Mouse (Mus musculus): Measurements from ENCODE around the gene Terb1. TPM values are rescaled to one million over a fixed set of nuclear protein-coding genes. Genes with fewer than 3 reads are reported as not detected.

The Terb1 gene
- polyA plus RNA-seq, 1 experiment: not detected

DNA sequence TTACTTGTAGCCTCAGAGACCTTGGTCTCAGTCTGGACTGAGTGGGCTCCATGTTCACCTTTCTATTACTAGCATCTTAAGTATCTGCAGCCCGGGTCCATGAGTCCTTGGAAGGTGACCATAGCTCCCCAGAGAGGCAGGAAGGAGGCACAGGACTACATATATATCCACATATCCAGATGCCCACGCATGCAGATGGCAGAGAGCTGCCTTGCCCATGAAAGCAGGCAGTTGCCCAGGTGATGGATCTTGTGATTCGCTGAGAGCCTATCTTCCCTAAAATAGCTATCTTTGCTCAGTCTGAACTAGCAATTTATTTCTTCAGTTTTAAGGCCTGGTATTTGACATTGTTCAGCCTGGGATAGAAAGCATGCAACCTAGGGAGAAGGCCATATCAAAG lies 98.2 kb downstream of the Terb1 start:
- H3K4me3 ChIP-seq (ENCODE audit: insufficient read depth, low read depth, low read length): no peak overlapping the region
- no peak overlapping the region for H3K27ac ChIP-seq (replicated peaks; ENCODE audit: low read depth, low read length)
- peaks cover 3% of the 10 kb centered on the region; the same call in 1 of the 2 replicates for H3K4me1 ChIP-seq (ENCODE audit: control insufficient read depth, insufficient read depth, insufficient read length, low read length)

DNA sequence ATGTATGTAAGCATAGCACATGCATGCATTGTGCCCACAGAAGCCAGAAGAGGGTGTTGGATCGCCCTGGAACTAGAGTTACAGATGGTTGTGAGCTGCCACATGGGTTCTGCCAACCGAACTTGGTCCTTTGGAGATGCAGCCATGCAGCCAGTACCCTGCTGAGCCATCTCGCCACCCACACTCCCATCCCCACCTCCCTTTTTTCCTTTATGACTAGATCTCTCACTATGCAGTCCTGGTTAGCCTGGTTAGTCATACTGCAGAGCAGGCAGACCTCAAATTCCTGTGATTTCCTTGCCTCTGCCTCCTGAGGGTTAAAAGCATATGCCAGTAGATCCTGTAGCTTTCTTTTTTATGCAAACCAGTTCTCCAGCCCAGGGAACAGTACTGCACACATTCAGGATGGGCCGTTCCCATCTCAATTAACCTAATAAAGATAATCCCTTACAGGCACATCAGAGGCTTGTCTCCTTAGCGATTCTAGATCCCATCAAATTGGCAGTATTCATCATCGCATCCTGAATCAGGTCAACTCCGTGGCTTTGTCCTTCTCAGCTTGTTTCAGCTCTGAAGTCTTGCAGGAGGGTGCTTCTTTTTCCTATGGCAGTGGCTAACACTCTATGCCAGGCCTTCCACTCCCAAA lies 99.0 kb downstream of the Terb1 start:
- Histone ChIP-seq H3K27ac (replicated peaks; ENCODE audit: low read depth, low read length) (no peak overlapping the region), H3K4me1 (ENCODE audit: control insufficient read depth, insufficient read depth, insufficient read length, low read length) (peaks cover 3% of the 10 kb centered on the region; the same call in 1 of the 2 replicates), H3K4me3 (ENCODE audit: insufficient read depth, low read depth, low read length) (no peak overlapping the region)

DNA sequence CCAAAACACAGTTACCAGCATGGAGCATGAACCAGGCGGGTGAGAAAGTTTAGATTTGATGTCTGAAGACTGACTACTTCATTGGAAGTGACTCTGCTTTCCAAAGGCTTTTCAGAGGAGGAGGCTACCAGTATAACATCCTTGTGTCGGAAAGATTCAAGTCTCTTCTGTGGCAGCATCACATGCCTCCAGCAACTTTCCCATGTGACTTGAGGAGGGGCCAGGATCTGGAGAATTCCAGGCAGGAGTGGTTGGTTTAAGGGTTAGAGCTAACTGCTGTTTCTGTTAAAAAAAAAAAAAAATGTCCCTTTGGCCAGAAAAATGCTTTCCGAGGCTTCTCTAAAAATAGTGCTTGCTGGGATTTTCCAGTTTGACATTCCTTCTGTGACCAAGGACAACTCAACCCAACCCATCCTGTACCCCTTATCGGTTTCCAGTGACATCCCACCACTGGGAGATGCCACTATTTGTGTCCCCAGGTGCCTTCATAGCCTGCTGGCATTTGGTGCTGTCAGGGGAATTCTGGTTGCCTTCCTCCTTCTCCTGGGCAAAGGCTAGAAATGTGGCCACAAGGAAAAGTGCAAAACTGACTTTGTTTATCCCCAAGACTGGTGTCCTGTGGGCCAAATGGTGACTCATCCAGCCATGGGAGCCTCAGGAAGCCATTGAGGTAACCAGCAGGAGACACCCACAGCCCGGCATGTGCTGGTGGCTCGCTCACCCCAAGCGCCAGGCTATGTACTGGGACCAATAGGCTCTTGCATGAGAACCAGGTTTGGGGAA lies 101.2 kb downstream of the Terb1 start:
- Histone ChIP-seq H3K4me3 (ENCODE audit: insufficient read depth, low read depth, low read length) (no peak overlapping the region), H3K4me1 (ENCODE audit: control insufficient read depth, insufficient read depth, insufficient read length, low read length) (peaks cover 3% of the 10 kb centered on the region; the same call in 1 of the 2 replicates), H3K27ac (replicated peaks; ENCODE audit: low read depth, low read length) (no peak overlapping the region)

DNA sequence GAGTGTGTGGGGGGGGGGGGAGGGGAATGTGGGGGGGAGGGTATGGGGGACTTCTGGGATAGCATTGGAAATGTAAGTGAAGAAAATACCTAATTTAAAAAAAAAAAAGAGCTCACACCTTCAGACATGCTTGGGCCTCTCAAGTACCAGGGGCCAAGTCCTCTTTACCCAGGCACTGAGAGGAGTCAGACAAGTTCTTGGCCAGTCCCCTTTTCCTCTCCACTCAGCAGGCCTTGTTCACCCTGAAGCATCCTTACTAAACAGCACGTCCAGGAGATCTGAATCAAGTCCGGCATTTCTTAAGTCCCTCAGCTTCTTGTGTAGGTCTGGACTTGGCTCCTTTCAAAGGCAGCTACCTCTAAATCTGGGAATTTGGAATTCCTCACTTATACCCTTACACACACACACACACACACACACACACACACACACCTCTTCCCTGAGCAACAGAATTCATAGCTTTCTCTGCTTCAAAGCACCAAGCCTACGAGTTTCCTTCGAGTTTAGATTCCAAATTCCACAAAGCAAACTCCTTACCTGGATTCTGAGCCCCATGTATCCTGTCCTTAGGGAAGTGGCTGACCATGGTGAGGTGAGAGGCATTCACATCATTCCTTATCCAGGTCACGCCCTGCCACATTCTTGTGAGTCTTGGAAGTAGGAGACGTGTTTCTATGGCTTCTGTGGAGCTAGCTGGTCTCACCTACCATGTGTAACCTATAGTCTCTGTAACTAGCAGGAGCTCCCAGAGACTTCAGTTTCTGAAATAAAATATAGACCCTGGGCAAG lies 103.2 kb downstream of the Terb1 start:
- Histone ChIP-seq H3K4me3 (ENCODE audit: insufficient read depth, low read depth, low read length) (no peak overlapping the region), H3K27ac (replicated peaks; ENCODE audit: low read depth, low read length) (no peak overlapping the region), H3K4me1 (ENCODE audit: control insufficient read depth, insufficient read depth, insufficient read length, low read length) (peaks cover 3% of the 10 kb centered on the region; the same call in 1 of the 2 replicates)

DNA sequence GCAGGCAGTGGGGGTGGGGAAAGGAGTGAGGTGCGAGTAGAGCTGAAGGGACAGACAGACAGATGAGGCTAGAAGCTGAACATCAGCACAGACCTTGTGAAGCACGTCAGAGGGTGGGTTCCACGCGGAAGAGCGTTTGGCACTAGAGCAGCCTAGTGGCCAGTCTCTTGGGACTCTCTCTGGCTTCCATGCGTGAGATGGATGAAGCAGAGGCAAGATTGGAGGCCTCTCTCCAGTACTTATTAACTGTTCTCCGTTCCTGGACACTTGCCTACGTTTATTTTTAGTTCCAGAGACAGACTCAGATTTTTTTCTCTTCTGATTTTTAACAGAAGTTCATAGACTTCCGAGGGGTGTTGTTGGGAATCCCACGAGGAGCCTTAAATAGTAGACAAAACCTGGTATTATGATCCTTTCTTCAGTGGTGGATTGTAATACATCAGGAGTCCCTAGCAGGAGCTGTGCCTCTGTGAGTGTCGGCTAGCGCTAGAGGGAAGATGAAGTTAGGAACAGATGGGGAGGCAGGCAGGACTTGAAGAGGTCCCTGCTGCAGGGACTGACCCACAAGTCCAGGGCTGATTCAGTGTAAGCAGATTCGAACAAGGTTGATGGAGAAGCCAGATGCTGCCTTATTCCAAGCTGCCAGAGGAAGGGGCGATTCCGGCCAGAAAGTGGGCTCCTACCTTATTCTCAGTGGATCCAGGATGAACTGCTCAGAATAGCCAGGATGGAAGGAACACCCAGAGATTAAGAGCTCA lies 104.1 kb downstream of the Terb1 start:
- no peak overlapping the region for H3K4me3 ChIP-seq (ENCODE audit: insufficient read depth, low read depth, low read length)
- peaks cover 3% of the 10 kb centered on the region; the same call in 1 of the 2 replicates for H3K4me1 ChIP-seq (ENCODE audit: control insufficient read depth, insufficient read depth, insufficient read length, low read length)
- 0 out of 2 replicates have a peak overlapping the region, but pooled peaks have one; percentile 21 for H3K27ac ChIP-seq (replicated peaks; ENCODE audit: low read depth, low read length)

DNA sequence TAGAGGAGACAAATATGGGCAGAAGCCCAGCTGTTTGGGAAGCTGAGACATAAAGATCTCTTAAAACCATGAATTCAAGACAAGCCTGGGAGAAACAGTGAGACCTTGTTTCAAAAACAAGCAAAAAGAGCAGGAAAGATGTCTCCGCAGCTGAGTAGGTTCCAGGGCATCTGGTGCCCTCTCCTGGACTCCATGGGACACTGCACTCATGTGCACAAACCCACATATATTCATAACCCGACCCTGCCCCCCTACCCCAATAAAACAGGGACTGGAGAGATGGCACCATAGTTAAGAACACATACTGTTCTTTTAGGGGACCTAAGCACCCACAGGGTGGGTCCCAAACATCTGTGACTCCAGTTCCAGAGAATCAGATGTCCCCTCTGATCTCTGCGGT lies 106.1 kb downstream of the Terb1 start:
- no peak overlapping the region for H3K4me3 ChIP-seq (ENCODE audit: insufficient read depth, low read depth, low read length)
- H3K4me1 ChIP-seq (ENCODE audit: control insufficient read depth, insufficient read depth, insufficient read length, low read length): no peaks in the 10 kb centered on the region
- no peak overlapping the region for H3K27ac ChIP-seq (replicated peaks; ENCODE audit: low read depth, low read length)

Other genes with a start within 250 kb of the Terb1 start
- gene Cmtm2a, start 216.7 kb downstream of the Terb1 start, polyA plus RNA-seq (2012; ENCODE audit: insufficient read depth, insufficient read length, missing spikeins): not detected in 2 replicates
- not detected in 2 replicates for gene Gm45711, start 199.8 kb downstream of the Terb1 start, polyA plus RNA-seq (2012; ENCODE audit: insufficient read depth, insufficient read length, missing spikeins)
- not detected in 2 replicates for gene Cmtm1, start 199.8 kb downstream of the Terb1 start, polyA plus RNA-seq (2012; ENCODE audit: insufficient read depth, insufficient read length, missing spikeins)
- gene Gm11020, start 188.3 kb downstream of the Terb1 start, polyA plus RNA-seq (2012; ENCODE audit: insufficient read depth, insufficient read length, missing spikeins): not detected in 2 replicates
- not detected in 2 replicates for gene Cmtm2b, start 187.7 kb downstream of the Terb1 start, polyA plus RNA-seq (2012; ENCODE audit: insufficient read depth, insufficient read length, missing spikeins)
- 12.1 and 15.1 TPM in 2 replicates for gene Cmtm3, start 170.5 kb downstream of the Terb1 start, polyA plus RNA-seq (2012; ENCODE audit: insufficient read depth, insufficient read length, missing spikeins)
- gene Cmtm4, start 114.1 kb downstream of the Terb1 start, polyA plus RNA-seq (2012; ENCODE audit: insufficient read depth, insufficient read length, missing spikeins): 21.5 and 32.4 TPM in 2 replicates
- 29.1 and 29.3 TPM in 2 replicates for gene Dync1li2, start 66.9 kb downstream of the Terb1 start, polyA plus RNA-seq (2012; ENCODE audit: insufficient read depth, insufficient read length, missing spikeins)
- gene Nae1, start 24.7 kb upstream of the Terb1 start, polyA plus RNA-seq (2012; ENCODE audit: insufficient read depth, insufficient read length, missing spikeins): 33.8 and 36.6 TPM in 2 replicates
- gene Car7, start 24.8 kb upstream of the Terb1 start, polyA plus RNA-seq (2012; ENCODE audit: insufficient read depth, insufficient read length, missing spikeins): 2.8 and 3.6 TPM in 2 replicates
- 23.7 and 36.2 TPM in 2 replicates for gene Pdp2, start 81.5 kb upstream of the Terb1 start, polyA plus RNA-seq (2012; ENCODE audit: insufficient read depth, insufficient read length, missing spikeins)
- not detected in 2 replicates for gene Cdh16, start 114.5 kb upstream of the Terb1 start, polyA plus RNA-seq (2012; ENCODE audit: insufficient read depth, insufficient read length, missing spikeins)
- gene Rrad, start 121.4 kb upstream of the Terb1 start, polyA plus RNA-seq (2012; ENCODE audit: insufficient read depth, insufficient read length, missing spikeins): 1.5 and 2.0 TPM in 2 replicates
- gene Ciao2b, start 132.1 kb upstream of the Terb1 start, polyA plus RNA-seq (2012; ENCODE audit: insufficient read depth, insufficient read length, missing spikeins): 62.5 and 67.4 TPM in 2 replicates
- gene Ces2a, start 224.1 kb upstream of the Terb1 start, polyA plus RNA-seq (2012; ENCODE audit: insufficient read depth, insufficient read length, missing spikeins): not detected in 2 replicates